Mouse (Mus musculus) colon, adult 2 months (tissue): ENCODE measurements around the gene Map3k19. TPM values are rescaled to one million over a fixed set of nuclear protein-coding genes. Genes with fewer than 3 reads are reported as not detected.

ENCODE experiments used
- polyA plus RNA-seq: library from polyadenylated mRNA; depleted of rRNA; stranded (reverse); fragments of >200 nt; gene quantifications from 2 replicates; pipeline ENCODE4 v1.2.3, GENCODE M21; 2012; rRNA removed

Gene Map3k19
- polyA plus RNA-seq = 0.09 and 0.14 TPM in 2 replicates

DNA sequence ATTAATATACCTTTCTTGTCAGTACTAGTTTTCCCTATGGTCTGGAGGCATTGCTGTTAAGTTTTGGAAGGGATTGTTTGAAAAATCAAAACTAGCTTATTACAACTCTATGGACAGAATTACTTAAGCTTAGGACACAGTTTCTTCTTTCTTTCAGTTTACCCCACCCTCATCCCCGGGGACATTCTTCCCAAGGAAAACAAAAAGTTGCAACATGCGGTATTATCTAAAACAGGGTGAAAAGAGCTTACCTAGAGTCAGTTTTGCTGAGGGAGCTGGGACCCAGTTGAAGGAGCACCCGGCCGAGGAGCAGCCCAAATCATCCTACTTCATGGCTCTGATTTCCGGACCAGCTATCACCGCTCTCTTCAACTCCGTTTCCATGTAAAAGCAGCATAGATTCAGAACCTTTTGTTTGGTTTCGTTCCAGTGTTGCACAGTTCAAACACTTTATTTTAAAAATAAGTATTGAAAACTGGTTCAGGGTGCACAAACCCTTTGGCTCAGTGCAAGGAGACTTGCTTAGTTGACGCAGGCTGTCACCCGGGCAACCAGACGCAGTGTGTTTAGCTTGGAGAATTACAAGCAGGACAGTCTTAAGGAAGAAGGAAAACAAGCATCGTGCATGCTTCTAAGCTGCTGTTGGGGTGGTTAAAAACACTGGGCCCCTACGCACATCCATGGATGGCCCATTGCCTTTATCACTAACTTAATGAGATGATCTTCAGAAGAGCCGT, at the start of gene Map3k19:
Map3k19 (minus strand) TSS at position 546 of the 737 bp plus-strand sequence.

DNA sequence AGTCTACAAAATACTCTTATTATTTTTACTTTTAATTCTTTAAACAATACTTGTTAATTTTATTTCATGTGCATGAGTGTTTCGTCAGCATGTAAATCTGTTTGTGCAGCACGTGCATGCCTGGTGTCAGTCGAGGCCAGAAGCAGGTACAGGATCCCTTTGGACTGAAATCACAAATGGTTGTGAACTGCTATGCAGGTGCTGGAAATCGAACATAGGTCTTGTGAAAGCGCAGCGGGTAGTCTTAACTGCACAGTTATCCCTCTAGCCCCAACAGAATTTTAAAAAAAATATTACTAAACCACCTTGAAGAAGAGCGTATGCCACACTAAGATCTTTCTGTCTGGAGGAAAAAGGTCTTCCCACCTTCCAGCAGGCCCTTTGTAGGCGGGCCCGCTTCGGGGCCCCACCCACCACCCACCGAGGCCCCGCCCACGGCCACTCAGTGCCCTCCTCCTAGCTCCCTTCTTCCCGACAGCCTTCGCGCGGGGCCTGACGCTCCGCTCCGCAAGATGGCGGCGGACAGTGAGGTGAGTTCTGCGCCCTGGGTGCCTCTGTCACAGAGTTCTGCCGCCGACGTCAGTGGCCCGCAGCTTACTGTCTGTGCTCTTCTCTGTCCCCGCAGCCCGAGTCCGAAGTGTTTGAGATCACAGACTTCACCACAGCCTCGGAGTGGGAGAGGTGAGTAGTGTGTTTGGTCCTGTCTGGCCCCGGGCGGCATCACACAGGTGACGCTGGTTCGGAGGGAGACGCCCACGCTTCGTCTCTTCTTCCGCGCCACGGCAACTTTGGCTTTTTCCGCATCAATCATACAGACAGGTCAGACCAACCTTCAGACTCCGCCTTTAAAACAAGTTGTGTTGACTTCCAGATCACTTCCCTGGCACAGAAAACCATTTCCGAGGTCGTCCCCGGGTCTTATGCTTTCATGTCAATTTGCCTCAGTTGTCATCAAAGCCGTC, 13.8 kb upstream of the Map3k19 start, which contains the start of gene Rab3gap1:
Rab3gap1 (plus strand) TSS at position 474 of the 962 bp plus-strand sequence.

DNA sequence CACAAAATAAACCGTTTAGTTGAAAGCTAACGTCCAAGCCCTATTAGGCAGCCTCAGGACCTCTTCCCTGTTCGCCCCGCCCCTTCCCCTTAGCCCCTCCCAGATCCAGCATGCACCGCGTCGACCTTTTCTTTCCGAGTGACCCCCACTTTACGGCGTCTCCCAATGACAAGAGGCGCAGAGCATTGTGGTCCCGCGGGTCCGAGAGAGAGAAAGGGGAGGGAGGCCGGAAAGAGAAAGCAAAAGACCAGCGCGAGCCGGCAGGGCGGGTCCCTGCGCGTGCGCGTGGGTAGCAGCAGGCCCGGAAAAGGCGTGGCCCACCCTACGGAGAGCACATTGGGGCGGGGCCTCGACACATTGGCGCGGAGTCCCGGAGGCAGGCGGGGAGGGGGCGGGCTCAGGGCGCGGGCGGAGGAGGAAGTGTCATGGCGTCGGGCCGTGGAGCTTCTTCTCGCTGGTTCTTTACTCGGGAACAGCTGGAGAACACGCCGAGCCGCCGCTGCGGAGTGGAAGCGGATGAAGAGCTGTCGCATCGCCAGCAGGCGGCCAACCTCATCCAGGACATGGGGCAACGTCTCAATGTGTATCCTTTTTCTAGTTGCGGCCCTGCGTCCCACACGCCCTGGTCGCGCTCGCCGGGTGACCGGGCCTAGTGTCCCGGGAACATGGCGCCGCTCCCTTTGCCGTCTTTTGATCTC, 80.9 kb downstream of the Map3k19 start, which contains the start of gene Ccnt2:
Ccnt2 (plus strand) TSS at position 362 of the 698 bp plus-strand sequence.

Other genes with a start within 250 kb of the Map3k19 start
- 0.41 and 0.79 TPM in 2 replicates for gene Tmem163, start 175.5 kb downstream of the Map3k19 start, polyA plus RNA-seq
- gene Acmsd, start 125.6 kb downstream of the Map3k19 start, polyA plus RNA-seq = not detected in 2 replicates
- gene Ccnt2, start 80.9 kb downstream of the Map3k19 start, polyA plus RNA-seq = 13.6 and 14.7 TPM in 2 replicates
- 18.2 and 23.2 TPM in 2 replicates for gene Rab3gap1, start 13.7 kb upstream of the Map3k19 start, polyA plus RNA-seq
- gene Zranb3, start 248.0 kb upstream of the Map3k19 start, polyA plus RNA-seq = 0.77 and 1.3 TPM in 2 replicates
- gene R3hdm1, start 248.3 kb upstream of the Map3k19 start, polyA plus RNA-seq = 27.7 and 32.8 TPM in 2 replicates